Mouse (Mus musculus) ovary, postnatal 14 days (tissue): ENCODE measurements around the gene Scgb1c1.

Source experiments
- DNase-seq: peaks from one replicate; pipeline ENCODE4 v3.0.0; 2022; ENCODE audit warnings: low spot score

Gene Scgb1c1

DNA sequence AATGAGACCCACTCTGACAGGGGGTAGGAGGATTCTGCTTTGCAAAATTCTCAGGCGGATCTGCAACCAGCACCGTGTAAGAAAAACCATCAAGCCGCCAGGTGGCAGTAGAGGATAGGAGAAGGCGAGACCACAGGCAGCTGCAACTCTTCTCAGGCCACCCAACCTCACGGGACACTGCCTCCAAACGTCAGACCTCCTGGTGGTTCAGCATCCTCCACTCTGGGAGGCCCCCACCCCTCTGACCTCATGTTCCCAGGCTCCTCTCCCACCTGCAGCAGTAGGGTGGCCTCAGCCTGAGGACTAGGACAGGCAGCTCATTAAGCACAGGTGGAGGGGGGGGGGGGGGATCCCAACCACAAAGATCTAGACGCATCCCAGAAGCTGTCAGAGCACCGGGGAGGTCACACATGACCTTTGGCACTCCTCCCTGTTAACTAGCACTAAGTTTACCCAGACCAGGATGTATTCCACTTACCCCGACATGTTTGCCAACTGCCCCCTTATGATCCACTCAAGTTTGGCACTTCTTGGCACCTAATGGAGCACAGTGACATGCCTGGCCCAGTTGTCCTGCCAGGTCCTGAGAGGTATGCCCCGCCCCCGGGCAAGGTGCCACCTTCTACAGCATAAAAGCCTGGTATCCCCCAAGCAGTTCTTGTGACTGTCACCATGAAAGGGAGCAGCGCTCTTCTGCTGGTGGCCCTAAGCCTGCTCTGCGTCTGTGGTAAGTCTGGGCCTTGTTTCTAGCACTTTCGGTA, at the start of gene Scgb1c1:
Scgb1c1 (plus strand) TSS at position 643 of the 761 bp plus-strand sequence.
- peak; percentile 97 for DNase-seq

DNA sequence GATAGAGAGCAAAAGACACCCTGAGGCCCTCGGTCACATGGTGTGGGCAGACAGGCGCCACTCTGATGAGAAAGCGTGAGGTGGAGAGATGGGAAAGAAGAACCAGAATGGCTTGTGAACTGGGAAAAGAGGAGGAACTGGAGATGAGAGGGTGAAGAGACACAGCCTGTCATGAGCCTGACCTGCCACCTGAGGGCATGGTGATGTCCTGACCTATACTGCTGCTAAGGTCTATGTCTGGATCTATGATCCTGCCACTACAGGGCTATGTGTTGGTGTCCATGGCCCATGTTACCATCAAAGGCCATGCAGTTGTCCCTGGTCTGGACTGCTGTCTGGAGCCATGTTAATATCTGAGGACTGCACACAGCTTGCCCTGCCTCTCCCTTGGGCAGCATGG, 47.7 kb upstream of the Scgb1c1 start:
- no peak for DNase-seq

DNA sequence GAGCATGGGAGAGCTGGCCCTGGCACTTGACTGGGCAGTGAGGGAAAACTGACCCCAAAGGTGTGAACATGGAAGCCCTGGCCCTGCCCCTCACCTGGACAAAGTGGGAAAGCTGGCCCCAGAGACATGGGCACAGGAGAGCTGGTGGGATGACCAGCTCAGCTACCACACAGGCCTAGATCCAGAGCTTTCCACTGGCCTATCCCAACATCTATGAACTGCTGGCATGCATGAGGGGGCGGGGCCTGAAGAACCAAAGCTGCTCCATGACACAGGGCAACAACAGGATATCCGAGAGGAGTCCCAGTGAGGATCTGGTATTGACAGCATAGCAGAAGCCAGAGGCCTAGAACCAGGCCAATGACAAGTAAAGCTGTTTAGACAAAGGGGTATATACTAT, 47.1 kb upstream of the Scgb1c1 start:
- no peak for DNase-seq

DNA sequence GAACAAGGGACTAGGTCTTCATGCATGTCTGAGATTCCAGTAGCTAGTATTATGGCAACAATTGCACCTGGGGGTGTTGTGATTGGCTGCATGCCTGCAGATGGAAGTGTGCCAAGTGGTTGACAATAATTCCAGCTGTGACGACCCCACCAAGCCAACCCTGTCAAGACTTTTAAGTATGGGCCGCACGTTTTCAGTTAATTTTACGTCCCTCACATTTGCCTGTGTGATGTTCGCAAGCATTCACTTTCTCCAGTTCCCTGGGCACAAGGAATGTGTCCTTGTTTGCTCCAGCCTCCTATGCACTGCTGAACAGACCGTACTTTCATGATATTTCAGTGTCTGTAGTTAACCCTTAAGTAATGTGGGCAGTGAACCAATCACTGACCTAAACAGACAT, 42.7 kb upstream of the Scgb1c1 start:
- DNase-seq = no peak

DNA sequence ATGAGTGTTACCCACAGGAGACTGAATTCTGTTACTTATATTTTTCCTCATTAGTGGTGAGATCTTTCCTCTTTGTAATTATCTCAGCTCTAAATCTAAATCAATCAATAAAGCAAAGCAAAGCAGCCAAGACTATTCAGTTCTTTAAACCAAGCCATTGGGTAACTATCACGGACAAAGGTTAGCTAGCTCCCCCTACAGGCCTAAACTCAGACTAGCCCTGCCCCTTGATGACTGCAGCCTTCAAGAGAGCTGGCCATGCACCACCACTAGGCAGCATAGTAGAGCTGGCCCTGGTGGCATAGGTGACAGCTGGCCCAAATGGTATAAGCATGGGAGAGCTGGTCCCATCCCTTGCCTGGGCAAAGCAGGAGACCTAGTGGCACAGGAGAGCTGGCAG, 39.6 kb upstream of the Scgb1c1 start:
- peak; percentile 34 for DNase-seq

DNA sequence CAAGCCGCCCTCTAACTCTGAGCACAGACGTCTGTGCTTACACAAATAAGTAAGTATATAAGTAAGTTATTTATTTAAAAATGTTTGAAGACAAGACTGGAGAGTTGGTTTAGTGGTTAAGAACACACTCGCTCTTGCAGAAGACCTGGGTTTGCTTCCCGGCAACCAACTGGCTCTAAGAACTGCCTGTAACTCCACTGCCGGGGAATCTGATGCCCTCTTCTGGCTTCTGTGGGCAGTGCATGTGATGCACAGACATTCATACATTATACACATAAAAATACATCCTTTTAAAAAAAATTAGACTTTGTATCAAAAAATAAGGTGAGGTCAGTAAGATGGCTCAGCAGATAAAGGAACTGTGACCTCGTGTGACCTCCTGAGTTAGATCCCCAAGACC, 34.9 kb upstream of the Scgb1c1 start:
- DNase-seq = no peak

DNA sequence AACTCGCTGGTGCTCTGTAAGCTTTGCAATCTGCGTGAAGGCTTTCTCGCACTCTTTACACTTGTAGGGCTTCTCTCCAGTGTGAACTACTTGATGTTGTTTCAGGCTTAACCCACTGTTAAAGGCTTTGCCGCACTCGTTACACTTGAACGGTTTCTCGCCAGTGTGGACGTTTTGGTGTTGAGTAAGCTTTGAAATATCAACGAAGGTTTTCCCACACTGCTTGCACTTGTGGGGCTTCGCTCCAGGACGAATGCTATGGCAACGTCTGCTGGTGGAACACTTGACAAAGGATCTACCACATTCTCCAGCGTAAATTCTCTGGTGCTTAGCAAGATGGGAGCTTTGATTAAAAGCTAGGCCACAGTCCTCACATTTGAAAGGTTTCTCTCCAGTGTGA, 33.6 kb upstream of the Scgb1c1 start:
- no peak for DNase-seq

DNA sequence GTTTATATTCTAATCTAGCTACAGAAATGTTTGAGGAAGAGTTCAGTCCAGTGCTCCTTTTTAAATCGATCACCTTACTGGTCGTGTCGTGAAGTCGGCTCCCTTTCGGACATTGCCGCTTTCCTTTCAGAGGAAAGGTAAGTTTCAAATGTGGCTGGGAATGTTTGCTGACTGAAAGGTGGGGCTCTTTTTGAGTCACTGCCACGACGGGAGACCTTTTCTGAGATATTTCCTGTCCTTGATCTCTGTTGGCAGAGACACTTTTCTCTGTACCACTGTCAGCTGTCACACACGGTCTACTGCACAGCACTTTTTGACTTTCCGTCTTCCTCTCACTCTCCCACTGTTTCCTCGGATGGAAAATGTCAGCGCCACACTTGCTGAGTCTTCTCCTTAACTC, 32.5 kb upstream of the Scgb1c1 start:
- DNase-seq = no peak

DNA sequence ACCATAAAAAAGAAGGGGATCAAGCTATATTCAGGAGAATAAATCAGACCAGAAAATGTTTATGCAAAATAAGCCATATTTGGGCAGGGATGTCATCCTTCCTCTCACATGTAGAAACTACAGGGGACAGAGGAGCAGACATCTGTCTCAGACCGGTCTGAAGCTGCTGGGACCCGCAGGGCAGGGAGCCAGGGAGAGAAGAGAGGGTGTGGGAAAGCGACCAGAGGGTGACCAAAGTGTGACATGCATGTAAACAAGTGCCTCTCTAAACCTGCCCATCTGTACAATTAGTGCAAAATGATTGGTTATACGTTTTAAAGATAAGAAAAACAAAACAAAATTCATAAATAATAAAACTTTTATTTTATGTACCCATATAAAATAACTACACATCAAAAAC, 25.2 kb upstream of the Scgb1c1 start:
- no peak for DNase-seq

DNA sequence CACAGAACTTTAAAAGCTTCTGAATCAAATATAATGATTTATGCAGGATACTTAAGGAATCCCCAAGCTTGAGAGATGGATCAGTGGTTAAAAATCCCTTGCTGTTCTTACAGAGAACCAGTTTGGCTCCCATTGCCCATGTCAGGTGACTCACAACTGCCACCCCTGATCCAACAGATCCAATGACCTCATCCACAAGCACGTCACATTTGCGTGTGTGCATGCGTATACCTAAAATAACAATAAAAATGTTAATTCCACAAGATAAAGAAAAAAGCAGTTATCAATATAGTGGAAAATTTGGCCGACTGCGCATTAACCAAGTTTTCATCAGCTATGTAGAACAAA, 24.1 kb upstream of the Scgb1c1 start:
- no peak for DNase-seq

DNA sequence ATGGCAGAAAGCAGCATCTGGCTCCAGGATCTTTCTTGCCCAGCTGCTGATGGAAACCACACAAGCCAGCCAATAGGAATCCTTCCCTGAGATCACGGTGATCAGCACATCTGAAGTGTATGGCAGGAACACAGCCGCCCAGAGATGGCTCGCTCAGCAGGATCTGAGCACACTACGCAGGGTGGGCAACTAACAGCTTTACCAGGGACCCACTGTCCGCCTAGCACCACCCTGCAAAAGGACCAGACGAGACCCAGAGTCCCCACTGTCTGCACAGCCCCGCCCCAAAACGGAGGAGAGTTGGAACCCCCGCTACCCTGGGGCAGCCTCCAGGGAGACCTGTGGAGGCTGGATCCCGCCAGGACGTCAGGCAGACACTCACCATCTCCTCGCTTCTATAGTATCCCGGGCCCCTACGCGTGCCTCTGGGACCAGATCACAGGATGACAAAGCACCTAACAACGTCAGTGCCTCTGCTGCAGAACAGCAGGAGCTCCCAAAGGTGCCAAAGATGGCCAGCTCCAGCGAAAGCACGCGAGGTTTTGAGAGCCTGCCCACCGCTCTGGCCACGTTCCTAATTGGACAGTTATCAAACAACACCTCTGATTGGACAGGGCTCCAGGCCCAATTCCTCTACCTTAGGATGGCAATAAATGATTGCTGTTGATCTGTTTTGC, 23.6 kb upstream of the Scgb1c1 start, which contains the start of gene Zfp941:
Zfp941 (minus strand) TSS at position 526 of the 677 bp plus-strand sequence.
- DNase-seq = no peak

DNA sequence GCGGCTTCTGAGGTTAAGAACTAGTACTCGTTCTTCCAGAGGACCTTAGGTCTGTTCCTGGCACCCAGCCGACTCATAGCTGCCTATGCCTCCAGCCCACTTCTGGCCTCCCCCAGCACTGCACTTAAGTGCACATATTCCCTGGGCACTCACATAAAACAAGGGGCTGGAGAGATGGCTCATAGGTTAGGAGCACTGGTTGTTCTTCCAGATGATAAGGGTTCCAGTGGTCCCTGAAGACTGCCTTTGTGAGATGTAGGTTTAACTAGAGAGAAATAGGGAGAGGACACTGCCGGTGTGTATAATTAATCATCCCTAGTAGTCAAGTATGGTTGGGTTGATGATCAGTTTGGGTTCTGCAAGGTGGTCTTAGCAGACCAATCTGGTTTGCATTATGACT, 22.6 kb upstream of the Scgb1c1 start:
- DNase-seq = no peak

DNA sequence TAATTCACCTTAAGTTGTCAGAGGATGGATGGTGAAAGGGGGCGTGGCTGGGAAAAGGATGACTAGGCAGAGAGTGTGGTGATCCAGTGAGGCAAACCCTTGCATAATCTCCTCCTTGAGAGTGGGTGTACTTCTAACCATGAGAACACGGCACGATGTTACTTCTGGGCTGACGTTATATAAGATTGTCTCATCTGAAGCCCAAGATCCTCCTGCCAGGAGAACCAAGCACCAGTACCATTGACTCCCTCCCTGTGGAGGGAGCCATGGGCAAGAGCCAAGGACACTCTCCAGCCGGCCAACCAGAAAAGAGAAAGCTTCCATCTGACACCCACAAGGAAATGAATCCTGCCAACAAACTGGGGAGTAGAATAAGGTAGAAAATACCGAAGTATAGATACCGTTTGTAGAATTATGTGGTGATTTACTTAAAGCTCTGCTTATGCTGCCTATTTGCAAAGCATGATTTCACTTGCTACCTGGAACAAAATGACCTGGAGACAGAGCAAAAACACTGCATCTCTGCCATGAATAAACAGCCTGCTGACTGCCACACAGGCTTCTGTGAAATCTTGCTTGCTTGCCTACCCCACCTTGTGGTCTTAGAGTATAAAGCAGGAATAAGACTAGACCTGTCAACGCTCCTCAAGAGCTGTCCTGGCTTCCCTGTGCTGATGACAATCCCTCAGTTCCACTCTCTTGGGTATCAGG, 17.0 kb upstream of the Scgb1c1 start:
- no peak for DNase-seq

DNA sequence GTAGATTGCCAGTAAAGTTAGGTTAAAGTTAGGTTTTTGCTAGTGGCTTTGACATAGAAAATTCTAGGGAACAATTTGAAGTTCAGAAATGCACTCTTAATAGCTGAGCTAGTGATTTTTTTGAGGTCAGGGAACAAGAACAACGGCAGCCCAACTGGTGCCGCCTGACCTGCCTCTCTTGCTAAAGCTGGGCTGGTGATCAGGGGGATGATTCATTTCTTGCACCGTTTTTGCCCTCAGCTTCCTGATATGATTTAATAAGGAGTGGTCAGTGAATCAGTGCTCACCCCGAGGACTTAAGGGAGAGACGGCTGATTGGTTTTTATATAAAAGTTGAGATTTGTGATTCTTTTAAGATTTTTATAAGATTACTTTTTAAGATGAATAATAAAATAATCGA, 13.9 kb upstream of the Scgb1c1 start:
- DNase-seq = no peak

DNA sequence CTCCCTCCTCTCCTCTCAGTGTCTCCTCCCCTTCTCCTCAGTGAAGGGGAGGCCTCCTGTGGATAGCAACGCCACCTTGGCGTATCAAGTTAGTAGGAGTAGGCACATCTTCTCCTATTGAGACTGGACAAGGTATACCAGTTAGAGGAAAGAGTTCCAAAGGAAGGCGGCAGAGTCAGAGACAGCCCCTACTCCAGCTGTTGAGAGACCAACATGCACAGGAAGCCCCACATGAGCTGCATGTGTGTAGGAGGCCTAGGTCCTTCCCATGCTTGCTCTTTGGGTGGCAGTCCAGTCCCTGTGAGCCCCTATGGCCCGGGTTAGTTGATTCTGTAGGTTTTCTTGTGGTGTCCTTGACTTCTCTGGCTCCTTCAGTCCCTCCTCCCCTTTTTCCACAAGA, 12.0 kb upstream of the Scgb1c1 start:
- no peak for DNase-seq

DNA sequence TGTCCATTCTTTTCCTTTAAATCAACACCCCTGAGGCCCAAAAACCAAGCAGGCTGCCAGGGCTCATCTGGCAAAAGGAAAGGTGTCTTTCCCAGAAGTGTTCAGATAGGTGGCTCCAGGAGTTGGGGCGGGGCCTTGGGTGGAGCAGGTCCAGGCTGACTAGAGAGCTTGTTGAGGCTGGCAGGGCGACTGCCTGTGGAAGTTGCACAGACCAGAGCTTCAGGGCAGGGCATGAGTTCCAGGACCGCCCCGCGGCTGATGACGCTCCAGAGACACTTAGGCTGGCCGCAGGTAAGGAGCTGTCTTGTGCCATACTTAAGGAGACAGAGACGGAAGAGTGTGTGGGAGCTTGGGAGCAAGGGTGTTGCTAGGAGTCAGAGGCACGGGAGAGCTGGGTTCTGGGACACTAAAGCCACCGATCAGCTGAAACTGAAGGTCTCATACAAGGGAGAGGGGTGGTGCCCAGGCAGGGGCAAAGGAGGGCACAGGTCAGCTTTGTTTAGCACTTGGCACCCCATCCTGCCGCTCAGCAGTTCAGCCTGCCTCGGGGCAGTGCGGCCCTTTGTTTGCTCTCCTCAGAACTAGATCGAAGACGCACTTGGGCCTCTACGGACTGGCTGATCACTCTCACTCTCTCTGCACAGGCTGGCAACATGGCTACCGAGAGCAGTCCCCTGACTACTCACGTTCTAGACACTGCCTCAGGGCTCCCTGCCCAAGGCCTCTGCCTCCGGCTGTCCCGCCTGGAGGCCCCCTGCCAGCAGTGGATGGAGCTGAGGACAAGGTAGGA, 10.2 kb upstream of the Scgb1c1 start, which contains the start of gene Urah:
Urah (plus strand) TSS at position 51 of the 790 bp plus-strand sequence.
- no peak for DNase-seq

DNA sequence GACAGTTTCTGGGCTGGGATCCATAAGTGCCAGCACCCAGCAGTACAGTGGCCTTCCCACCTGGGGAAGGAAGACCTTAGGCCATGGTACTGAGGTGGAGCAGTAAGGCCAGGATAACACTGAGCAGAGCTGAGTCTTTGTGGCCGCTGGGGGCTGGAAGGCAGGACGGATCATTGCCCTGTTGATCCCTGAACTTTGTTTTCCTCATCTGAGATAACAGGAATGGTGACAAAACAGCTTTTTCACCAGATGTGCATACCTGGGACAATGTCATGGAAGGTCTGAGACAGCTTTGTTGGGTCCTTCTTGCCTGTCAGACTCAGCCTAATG, 9.6 kb upstream of the Scgb1c1 start:
- no peak for DNase-seq

DNA sequence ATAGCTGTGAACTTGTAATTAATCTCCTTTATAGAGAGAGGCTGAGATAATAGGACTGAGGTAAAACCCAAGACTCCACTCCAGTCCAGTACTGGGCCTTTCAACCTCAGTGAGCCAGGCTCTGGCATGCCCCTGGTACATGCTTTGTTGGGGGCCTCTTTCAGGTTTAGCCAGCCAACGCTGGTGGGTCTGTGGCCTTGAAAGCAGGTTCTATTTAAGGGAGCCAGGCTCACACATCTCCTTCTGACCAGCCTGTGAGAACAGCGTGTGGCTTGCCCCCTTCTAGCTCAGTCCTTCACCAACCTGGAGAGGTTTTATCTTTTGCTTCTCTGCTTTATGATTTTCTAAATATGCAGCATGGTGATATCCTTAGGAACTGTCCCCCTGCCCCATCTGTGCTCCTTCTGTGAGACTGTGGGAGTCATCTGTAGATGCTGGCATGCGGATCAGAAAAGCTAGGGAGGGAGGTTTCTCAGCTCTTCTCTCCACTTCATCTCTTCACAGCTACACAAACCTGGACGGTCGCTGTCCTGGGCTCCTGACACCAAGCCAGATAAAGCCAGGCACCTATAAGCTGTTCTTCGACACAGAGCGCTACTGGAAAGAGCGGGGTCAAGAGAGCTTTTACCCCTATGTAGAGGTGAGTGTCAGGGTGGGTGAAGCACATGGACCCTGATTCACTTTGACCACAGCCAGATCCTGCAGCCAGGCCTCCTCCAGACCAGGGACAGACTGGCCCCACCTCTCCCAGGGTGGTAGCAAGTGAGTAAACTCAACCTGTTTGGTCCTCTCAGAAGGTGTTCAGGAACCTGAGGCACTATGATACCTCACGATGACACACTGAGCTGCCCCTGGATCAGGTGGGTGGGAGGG, 8.9 kb upstream of the Scgb1c1 start:
- DNase-seq = no peak

DNA sequence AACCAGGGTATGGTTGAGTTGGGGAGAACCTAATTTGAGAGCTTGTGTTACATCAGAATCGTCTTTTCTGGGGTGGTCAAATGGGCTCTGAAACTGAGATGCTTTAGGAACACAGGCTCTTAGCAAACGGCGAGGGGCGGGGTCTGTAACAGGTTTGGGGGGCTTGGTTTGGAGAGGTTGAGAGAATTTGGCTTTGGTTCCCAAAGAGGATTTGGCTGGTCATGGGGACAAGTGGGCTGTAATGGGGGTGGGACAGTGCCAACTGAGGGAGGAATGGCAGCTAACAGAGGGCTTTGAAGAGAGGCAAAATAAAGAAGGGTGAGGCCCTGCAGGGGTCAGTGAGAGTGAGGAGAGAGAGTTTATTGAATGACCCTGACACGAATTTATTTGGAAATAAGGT, 5.8 kb upstream of the Scgb1c1 start:
- no peak for DNase-seq

DNA sequence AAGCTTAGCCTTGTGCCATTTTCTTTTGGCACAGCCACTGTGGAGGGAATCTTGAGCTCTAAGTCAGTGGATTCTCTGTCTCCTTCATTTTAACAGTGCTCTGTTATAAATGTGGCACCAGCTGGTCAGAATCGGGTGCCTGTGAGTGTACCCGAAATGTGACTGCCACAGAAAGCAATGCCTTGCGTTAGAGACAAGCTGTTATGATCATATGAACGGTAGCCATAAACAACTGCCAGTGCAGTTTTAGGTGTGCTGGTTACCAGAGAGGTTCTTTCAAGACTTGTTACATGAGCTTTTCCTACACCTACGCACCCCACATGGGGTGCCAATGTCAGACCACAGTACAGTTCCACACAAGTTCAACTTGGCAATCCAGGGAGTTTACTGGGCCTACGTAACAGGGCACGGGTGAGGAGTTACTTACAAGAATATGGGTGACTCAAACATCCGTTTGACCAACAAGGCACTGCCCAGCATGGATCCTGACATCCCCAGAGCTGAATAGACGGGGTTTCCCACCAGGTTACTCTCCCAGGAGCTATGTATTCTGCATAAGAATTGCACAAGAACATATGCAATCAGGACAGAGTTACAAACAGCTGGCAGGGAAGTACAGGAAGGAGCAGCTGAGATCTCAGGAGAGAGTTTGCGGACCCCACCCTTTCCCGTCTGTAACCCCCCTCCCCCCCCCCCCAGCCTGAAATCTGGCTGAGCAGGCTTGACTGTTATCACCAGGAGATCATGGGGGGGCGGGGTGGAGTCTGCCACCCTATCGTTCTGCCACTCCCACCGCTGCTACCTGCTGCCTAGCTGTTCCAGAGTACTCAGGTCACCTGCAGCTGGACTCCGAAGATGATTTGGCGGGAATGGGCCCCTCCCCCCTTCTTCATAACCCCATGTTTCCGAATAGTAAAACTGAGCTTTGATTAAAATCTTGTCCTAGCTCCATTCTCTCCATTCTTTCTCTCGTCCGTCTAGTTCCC, 4.3 kb upstream of the Scgb1c1 start:
- DNase-seq = no peak
